Mouse (Mus musculus) neutrophil, adult 59 days (primary cell): ENCODE results near the gene Vmn2r7. TPM values are rescaled to one million over a fixed set of nuclear protein-coding genes. Genes with fewer than 3 reads are reported as not detected.

Experiments
- total RNA-seq, 2 experiments: library from RNA; stranded (reverse); gene quantifications; 1 replicate in 1 of 2; 2 replicates in 1 of 2; pipeline ENCODE4 v1.2.4; 2023

The Vmn2r7 gene
- total RNA-seq: not detected

GRCm38 (mm10) chr3:64844665-64845064 lies at the start of gene Vmn2r7:
Gene Vmn2r7, minus strand, starts transcription at chr3:64844765.

